Mouse (Mus musculus) midbrain, embryonic 16.5 days (tissue): Measurements from ENCODE around the gene Eif5. TPM values are rescaled to one million over a fixed set of nuclear protein-coding genes. Genes with fewer than 3 reads are reported as not detected.
A peak's percentile ranks its signal among the peaks of the same experiment; 100 is the strongest.
"Not testable (repeated sequence)": the region's sequence is repeated elsewhere in the genome, so short reads cannot be mapped to it uniquely, and the experiment has no call there.

Source experiments
- ATAC-seq: fragments of 200-750 bp; cut with Nextera tagmentation; 2 replicates; pipeline ENCODE4 v1.8.0; 2017; ENCODE audit warnings: moderate TSS enrichment
- H3K27ac ChIP-seq: fragments of 300-500 bp; sonication (generic); 2 replicates; pipeline ENCODE4 v1.5.1; 2014; ENCODE audit warnings: mild to moderate bottlenecking, low read length, mixed read lengths
- H3K27me3 ChIP-seq: fragments of 300-500 bp; sonication (generic); 2 replicates; pipeline ENCODE4 v1.6.1; 2014; ENCODE audit warnings: low read depth, low read length, mixed read lengths; ENCODE audit not compliant: control insufficient read depth, insufficient read depth
- H3K36me3 ChIP-seq: fragments of 300-500 bp; sonication (generic); 2 replicates; pipeline ENCODE4 v1.6.1; 2014; ENCODE audit warnings: mild to moderate bottlenecking, low read length, moderate library complexity, mixed read lengths; ENCODE audit not compliant: control insufficient read depth, insufficient read depth
- H3K4me1 ChIP-seq: fragments of 300-500 bp; sonication (generic); 2 replicates; pipeline ENCODE4 v1.6.1; 2014; ENCODE audit warnings: mild to moderate bottlenecking, low read length, mixed read lengths; ENCODE audit not compliant: control insufficient read depth, insufficient read depth
- H3K4me2 ChIP-seq: fragments of 300-500 bp; sonication (generic); 2 replicates; pipeline ENCODE4 v1.6.1; 2014; ENCODE audit warnings: mild to moderate bottlenecking, low read length, mixed read lengths
- H3K4me3 ChIP-seq: fragments of 300-500 bp; sonication (generic); 2 replicates; pipeline ENCODE4 v1.5.1; 2014; ENCODE audit warnings: low read depth, mild to moderate bottlenecking, low read length, moderate library complexity, mixed read lengths
- H3K9ac ChIP-seq: fragments of 300-500 bp; sonication (generic); 2 replicates; pipeline ENCODE4 v1.6.1; 2014; ENCODE audit warnings: low read depth, low read length, mixed read lengths
- H3K9me3 ChIP-seq: fragments of 300-500 bp; sonication (generic); replicated peaks from 2 replicates; pipeline ENCODE4 v1.6.1; 2014; ENCODE audit warnings: mild to moderate bottlenecking, low read length, mixed read lengths; ENCODE audit not compliant: control insufficient read depth, poor library complexity, severe bottlenecking
- WGBS: fragments of 180-500 bp; shearing (Covaris S2); extraction: QIAGEN DNeasy Blood & Tissue Kit; methylation state at CpG from one replicate; pipeline ENCODE4 v1.1.7; 2014; 5-methylcytosine and 5-hydroxymethylcytosine counted together
- polyA plus RNA-seq: library from polyadenylated mRNA; unstranded; fragments of >200 nt; fragmentation: Nextera tagmentation; extraction: Ambion mirVana; gene quantifications from 2 replicates; pipeline ENCODE4 v1.2.1, GENCODE M21; 2015

Eif5 gene
- polyA plus RNA-seq, 1 experiment from 2014 or later = 502 TPM

DNA sequence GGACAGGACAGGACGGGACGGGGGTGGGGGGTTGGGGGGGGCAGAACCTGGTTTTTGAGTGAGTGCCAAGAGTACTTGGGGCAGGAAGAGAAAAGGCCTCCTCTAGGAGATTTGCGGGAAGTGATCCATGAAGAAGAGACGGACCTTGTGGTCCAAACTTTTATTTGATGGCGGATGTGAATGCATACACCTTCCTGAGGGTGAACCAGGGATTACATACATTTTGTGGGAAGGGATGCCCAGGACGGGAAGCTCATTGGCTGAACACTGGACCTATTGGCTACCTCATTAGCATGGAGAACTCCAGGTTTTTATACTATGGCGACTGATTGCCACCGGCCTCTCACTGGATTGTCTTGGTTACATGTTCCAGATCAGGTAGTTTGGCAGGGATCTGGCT lies 14.5 kb downstream of the Eif5 start:
- Histone ChIP-seq H3K4me1 (no peaks in the 10 kb centered on the region), H3K9me3 (no peaks in the 10 kb centered on the region), H3K4me2 (no peak overlapping the region), H3K27ac (no peak overlapping the region), H3K4me3 (no peak overlapping the region), H3K27me3 (no peaks in the 10 kb centered on the region), H3K9ac (no peak overlapping the region), H3K36me3 (peaks cover 3% of the 10 kb centered on the region; the same call in 1 of the 2 replicates)
- no peak for ATAC-seq
- 70% methylated on average over 8 of the region's 8 CpGs for WGBS

DNA sequence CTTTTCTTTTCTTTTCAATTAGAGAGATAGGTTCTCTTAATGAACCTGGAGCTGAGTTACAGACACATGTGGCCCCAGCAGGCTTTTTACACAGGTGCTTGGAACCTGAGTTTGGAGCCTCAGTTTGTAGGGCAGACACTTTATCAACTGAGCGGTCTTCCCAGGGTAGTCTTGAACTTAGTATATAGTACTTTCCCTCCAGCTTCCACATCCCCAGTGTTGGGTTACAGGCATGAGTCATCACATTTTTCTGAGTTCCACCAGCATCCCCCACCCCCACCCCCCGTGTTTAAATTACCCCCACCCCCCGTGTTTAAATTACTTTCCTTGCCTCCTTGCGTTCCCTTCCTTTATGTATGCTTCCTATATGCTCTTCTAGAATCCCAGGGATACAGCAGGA lies 17.5 kb downstream of the Eif5 start:
- no peak overlapping the region for H3K4me2 ChIP-seq
- no peak overlapping the region for H3K27ac ChIP-seq
- no peaks in the 10 kb centered on the region for H3K4me1 ChIP-seq
- no peaks in the 10 kb centered on the region for H3K9me3 ChIP-seq
- no peaks in the 10 kb centered on the region for H3K27me3 ChIP-seq
- no peak overlapping the region for H3K4me3 ChIP-seq
- H3K36me3 ChIP-seq = no peaks in the 10 kb centered on the region
- 81% methylated on average over 4 of the region's 4 CpGs for WGBS
- H3K9ac ChIP-seq = no peak overlapping the region
- no peak for ATAC-seq

DNA sequence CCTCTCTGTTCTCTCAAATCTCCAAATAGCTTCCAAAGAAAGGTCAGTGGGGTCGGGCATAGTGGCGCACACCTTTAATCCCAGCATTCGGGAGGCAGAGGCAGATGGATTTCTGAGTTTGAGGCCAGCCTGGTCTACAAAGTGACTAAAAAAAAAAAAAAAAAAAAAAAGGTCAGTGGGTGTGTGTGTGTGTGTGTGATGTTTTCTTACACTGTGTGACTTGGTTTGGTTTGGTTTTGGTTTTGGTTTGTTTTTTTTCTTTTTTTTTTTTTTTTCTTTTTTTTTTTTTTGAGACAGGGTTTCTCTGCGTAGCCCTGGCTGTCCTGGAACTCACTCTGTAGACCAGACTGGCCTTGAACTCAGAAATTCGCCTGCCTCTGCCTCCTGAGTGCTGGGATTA lies 18.1 kb downstream of the Eif5 start:
- H3K9ac ChIP-seq, H3K27me3 ChIP-seq, H3K36me3 ChIP-seq, H3K9me3 ChIP-seq, H3K4me2 ChIP-seq, H3K4me3 ChIP-seq, ATAC-seq, H3K27ac ChIP-seq, H3K4me1 ChIP-seq: not testable (repeated sequence)
- WGBS = 84% methylated on average over 4 of the region's 5 CpGs

DNA sequence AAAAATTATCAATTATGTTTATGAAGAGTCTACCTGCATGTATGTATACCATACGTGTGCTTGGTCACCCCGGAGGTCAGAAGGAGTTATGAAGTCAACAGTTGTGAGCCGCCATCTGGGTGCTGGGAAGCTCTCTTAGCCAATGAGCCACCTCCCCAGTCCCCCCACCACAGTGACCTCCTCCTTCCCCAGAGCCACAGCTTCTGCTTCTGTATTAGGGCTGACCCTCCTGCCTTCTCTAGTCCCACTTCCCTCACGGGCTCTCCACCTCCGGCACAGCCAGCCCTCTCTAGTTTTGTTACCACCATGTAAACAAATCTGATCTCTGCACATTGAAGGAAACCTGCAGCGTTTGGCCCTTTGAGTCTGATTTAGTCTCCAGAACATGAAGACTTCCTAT lies 19.7 kb downstream of the Eif5 start:
- no peaks in the 10 kb centered on the region for H3K27me3 ChIP-seq
- 77% methylated on average over 6 of the region's 6 CpGs for WGBS
- no peak overlapping the region for H3K27ac ChIP-seq
- H3K4me3 ChIP-seq = no peak overlapping the region
- ATAC-seq = no peak
- no peaks in the 10 kb centered on the region for H3K36me3 ChIP-seq
- H3K4me1 ChIP-seq = no peaks in the 10 kb centered on the region
- no peaks in the 10 kb centered on the region for H3K9me3 ChIP-seq
- no peak overlapping the region for H3K4me2 ChIP-seq
- no peak overlapping the region for H3K9ac ChIP-seq

DNA sequence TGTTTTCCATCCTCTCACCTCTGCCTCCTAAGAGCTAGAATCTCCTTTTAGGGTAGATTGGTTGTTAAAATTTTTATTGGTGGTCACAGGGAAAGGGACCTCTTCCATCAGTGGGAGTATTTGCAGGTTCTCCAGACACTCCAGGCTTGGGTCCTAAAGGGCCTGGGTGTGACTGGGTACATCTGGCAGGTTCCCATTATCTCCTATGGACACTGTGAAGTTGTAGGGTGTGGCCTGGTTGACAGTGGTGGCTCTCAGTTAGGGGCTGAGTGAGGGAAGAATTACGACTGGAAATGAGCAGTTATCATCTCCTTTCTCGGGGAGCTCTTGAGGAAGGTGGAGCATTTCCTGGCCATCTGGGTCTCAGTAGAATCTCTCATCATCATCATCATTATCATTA lies 20.8 kb downstream of the Eif5 start:
- WGBS = 77% methylated on average over 2 of the region's 2 CpGs
- no peak overlapping the region for H3K27ac ChIP-seq
- H3K27me3 ChIP-seq = no peaks in the 10 kb centered on the region
- no peak overlapping the region for H3K4me2 ChIP-seq
- no peak for ATAC-seq
- no peaks in the 10 kb centered on the region for H3K36me3 ChIP-seq
- no peaks in the 10 kb centered on the region for H3K9me3 ChIP-seq
- H3K4me3 ChIP-seq = no peak overlapping the region
- no peaks in the 10 kb centered on the region for H3K4me1 ChIP-seq
- no peak overlapping the region for H3K9ac ChIP-seq

DNA sequence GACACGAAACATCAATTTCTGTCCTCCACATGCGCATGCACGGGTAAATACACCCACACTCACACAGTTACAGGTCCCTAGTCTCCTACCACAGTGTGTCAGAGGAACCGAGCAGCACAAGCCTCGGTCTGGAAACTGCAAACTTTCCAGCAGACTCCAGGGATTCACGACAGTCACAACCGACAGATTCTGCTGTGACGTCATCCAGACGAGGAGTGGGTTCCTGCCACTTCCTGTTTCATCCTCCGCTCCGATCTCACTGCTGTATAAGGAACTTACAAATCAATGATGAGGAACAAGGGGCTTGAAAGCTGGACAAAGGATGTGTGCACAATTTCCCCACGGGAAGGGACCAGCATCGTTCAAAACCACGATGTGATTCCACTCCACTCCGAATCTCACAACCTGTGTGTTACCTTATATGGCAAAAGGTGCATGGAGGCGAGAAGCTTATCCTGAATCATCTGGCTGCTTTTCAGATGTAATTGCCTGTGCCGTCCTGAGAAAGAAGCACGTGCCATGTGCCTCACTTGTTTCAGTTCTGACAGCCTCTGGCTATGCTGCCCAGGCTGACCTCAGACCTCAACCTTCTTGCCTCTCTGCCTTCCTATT lies 21.9 kb downstream of the Eif5 start:
- Histone ChIP-seq H3K4me2 (0 out of 2 replicates have a peak overlapping the region, but pooled peaks have one; percentile 7), H3K27ac (no peak overlapping the region), H3K4me1 (no peaks in the 10 kb centered on the region), H3K9ac (no peak overlapping the region), H3K36me3 (no peaks in the 10 kb centered on the region), H3K9me3 (no peaks in the 10 kb centered on the region), H3K27me3 (no peaks in the 10 kb centered on the region), H3K4me3 (no peak overlapping the region)
- ATAC-seq = no peak
- 64% methylated on average over 18 of the region's 18 CpGs for WGBS

DNA sequence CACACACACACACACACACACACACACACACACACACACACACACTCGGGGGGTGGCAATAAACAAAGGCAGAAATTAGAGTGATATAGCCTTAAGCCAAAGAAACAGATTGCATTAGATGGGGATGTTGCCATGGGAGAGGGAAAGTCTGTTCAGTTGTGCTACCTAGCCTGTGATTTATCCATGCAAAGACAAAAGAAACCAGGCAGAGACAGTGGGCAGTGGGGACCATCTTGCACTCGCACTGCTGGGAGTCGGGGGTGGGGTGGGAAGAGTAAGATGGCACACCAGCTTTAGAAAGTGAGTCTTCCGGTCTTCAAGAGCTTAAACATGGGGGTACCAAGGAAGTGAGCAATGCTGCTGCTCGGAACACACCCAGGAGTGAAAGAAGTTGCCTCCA lies 22.5 kb downstream of the Eif5 start:
- ATAC-seq = no peak
- Histone ChIP-seq H3K4me2 (no peak overlapping the region), H3K4me1 (no peaks in the 10 kb centered on the region), H3K27me3 (no peaks in the 10 kb centered on the region), H3K4me3 (no peak overlapping the region), H3K27ac (no peak overlapping the region), H3K9me3 (no peaks in the 10 kb centered on the region), H3K36me3 (no peaks in the 10 kb centered on the region), H3K9ac (no peak overlapping the region)
- WGBS = 64% methylated on average over 5 of the region's 5 CpGs

DNA sequence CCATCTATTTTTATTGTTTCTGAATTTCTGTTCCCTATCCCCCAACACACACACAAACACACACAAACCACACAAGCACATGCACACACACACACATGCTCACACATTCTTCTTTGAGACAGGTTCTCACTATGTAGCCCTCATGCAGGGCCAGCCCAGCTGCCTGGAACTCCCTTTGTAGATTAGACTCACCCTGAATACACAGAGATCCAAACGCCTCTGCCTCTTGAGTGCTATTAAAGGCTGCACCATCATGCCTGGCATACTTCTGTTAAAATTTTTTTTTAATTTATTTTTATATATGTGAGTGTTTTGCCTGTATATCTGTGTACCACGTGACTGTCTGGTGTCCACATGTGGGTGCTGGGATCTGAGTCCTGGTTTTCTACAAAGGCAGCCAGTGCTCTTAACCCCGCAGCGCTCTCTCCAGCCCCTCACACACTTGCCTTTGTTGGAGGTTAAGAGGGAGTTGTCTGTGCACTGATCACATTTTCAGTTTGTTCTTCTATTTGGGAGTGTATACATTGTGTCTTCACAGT lies 24.5 kb downstream of the Eif5 start:
- 35% methylated on average over 4 of the region's 4 CpGs for WGBS
- Histone ChIP-seq H3K9ac (no peak overlapping the region), H3K36me3 (no peaks in the 10 kb centered on the region), H3K9me3 (no peaks in the 10 kb centered on the region), H3K4me2 (no peak overlapping the region), H3K27me3 (no peaks in the 10 kb centered on the region), H3K4me1 (no peaks in the 10 kb centered on the region), H3K27ac (no peak overlapping the region), H3K4me3 (no peak overlapping the region)
- no peak for ATAC-seq

DNA sequence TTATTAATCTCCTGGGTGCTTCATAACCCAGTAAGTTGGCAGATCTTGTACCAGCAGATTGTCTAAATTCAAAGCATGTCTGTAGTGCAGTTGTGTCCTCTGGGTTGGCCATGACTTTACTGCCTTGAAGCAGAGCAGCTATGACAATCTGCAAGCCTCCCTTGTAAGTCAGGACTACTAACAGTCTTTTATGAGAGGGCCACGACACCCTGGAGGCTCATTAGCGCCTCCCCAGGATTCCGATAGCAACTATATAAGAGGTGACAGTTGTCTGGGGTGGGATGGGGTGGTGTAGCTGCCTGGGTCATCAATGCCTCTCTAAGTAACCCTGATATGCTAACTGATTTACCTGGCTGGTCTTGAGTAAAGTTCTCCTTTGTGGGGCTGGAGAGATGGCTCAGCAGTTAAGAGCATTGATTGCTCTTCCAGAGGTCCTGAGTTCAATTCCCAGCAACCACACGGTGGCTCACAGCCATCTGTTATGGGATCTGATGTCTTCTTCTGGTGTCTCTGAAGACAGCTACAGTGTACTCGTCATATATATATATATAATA lies 25.3 kb downstream of the Eif5 start:
- H3K27me3 ChIP-seq = no peaks in the 10 kb centered on the region
- no peak overlapping the region for H3K4me3 ChIP-seq
- H3K27ac ChIP-seq = no peak overlapping the region
- no peaks in the 10 kb centered on the region for H3K9me3 ChIP-seq
- no peaks in the 10 kb centered on the region for H3K36me3 ChIP-seq
- H3K4me2 ChIP-seq = no peak overlapping the region
- ATAC-seq = no peak
- H3K9ac ChIP-seq = no peak overlapping the region
- no peaks in the 10 kb centered on the region for H3K4me1 ChIP-seq
- 51% methylated on average over 5 of the region's 5 CpGs for WGBS
